Mouse (Mus musculus): ENCODE measurements around the gene Gadd45a. TPM values are rescaled to one million over a fixed set of nuclear protein-coding genes. Genes with fewer than 3 reads are reported as not detected.

Gene Gadd45a
- polyA plus RNA-seq, 2 experiments, result 11.9 to 20.3 TPM

DNA sequence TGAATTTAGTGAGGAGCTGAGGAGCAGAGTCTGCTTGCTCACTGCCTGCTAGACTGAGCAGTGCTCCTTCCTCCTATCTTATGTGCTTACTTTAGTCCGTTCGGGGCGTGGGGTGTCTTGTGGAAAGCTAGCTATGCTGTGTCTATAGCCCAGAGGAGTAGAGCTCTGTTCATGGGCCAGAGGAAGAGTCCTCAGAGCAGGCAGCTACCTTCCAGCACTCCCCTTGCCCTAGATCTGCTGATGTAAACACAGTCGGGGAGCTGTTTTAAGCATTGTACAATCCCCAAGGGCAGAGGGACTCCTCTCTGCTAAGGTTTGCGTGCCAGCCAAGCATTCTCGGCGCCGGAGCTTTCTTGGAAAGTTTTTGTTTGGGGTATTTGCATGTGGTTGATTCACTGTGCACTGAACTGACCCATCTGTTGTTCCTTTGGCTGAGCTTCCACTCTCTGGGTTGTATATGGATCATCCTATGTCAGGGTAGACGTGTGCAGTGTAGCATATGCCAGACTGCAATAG, 32.6 kb upstream of the Gadd45a start:
- no peak for TF ChIP-seq POLR2A (IDR thresholded peaks at IDR 0.05; ENCODE audit: borderline replicate concordance, extremely low read depth, insufficient read depth, insufficient read length)
- no peak for ATAC-seq (ENCODE audit: low FRiP score, low read depth)
- 60% methylated on average over 9 of the region's 9 CpGs for WGBS
- Histone ChIP-seq H3K4me1 (ENCODE audit: control insufficient read depth, insufficient read depth, low read length) (no peaks in the 10 kb centered on the region), H3K4me3 (replicated peaks; ENCODE audit: low read length) (no peak overlapping the region), H3K27ac (replicated peaks; ENCODE audit: low read depth, low read length) (no peak overlapping the region), H3K9me3 (ENCODE audit: control insufficient read depth, low read length) (no peaks in the 10 kb centered on the region), H3K9ac (ENCODE audit: low read depth, low read length, severe bottlenecking) (no peak overlapping the region), H3K4me2 (replicated peaks; ENCODE audit: low read depth, low read length, severe bottlenecking) (no peak overlapping the region), H3K27me3 (ENCODE audit: control insufficient read depth, insufficient read depth, low read length) (no peaks in the 10 kb centered on the region), H3K36me3 (ENCODE audit: control insufficient read depth, insufficient read depth, low read length) (no peaks in the 10 kb centered on the region)
- no peak for DNase-seq (ENCODE audit: low spot score)

DNA sequence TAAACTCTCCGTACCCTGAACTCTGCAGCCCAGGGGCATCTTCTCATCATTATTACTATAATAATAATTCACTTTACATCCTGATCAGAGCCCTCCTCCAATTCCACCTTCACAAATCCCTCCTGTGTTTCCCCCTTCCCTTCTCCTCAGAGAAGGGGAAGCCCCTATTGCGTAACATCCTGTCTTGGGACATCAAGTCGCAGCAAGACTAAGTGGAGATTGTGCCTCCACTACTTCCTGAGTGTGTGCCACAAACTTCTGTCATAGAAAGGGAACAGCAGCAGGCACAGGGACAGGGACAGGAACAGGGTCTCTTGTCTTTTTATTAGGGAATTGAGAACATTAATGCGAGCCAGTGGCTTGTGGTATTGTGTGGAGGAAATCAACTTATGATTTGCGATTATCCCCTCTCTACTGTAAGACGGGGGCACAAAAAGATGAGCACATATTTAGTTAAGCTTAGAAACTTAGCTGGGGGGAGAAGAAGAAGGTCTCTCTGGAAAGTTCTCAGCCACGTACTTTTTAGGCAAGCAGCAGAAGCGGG, 32.0 kb upstream of the Gadd45a start:
- Histone ChIP-seq H3K4me3 (replicated peaks; ENCODE audit: low read length) (no peak overlapping the region), H3K27ac (replicated peaks; ENCODE audit: low read depth, low read length) (no peak overlapping the region), H3K27me3 (ENCODE audit: control insufficient read depth, insufficient read depth, low read length) (no peaks in the 10 kb centered on the region), H3K4me2 (replicated peaks; ENCODE audit: low read depth, low read length, severe bottlenecking) (no peak overlapping the region), H3K9ac (ENCODE audit: low read depth, low read length, severe bottlenecking) (no peak overlapping the region), H3K36me3 (ENCODE audit: control insufficient read depth, insufficient read depth, low read length) (no peaks in the 10 kb centered on the region), H3K9me3 (ENCODE audit: control insufficient read depth, low read length) (no peaks in the 10 kb centered on the region), H3K4me1 (ENCODE audit: control insufficient read depth, insufficient read depth, low read length) (no peaks in the 10 kb centered on the region)
- ATAC-seq (ENCODE audit: low FRiP score, low read depth) (no peak), DNase-seq (ENCODE audit: low spot score) (no peak)
- TF ChIP-seq POLR2A (IDR thresholded peaks at IDR 0.05; ENCODE audit: borderline replicate concordance, extremely low read depth, insufficient read depth, insufficient read length), result no peak
- WGBS, result 84% methylated on average over 8 of the region's 8 CpGs

GRCm38 (mm10) chr6:67060057-67060456, 22.8 kb upstream of the Gadd45a start:
- TF ChIP-seq POLR2A (IDR thresholded peaks at IDR 0.05; ENCODE audit: borderline replicate concordance, extremely low read depth, insufficient read depth, insufficient read length), result no peak
- WGBS, result 86% methylated on average over 5 of the region's 5 CpGs
- Histone ChIP-seq H3K27me3 (ENCODE audit: control insufficient read depth, insufficient read depth, low read length) (no peaks in the 10 kb centered on the region), H3K4me3 (replicated peaks; ENCODE audit: low read length) (no peak overlapping the region), H3K4me1 (ENCODE audit: control insufficient read depth, insufficient read depth, low read length) (no peaks in the 10 kb centered on the region), H3K9ac (ENCODE audit: low read depth, low read length, severe bottlenecking) (no peak overlapping the region), H3K4me2 (replicated peaks; ENCODE audit: low read depth, low read length, severe bottlenecking) (no peak overlapping the region), H3K9me3 (ENCODE audit: control insufficient read depth, low read length) (no peaks in the 10 kb centered on the region), H3K27ac (replicated peaks; ENCODE audit: low read depth, low read length) (no peak overlapping the region), H3K36me3 (ENCODE audit: control insufficient read depth, insufficient read depth, low read length) (no peaks in the 10 kb centered on the region)
- DNase-seq (ENCODE audit: low spot score), result no peak
- ATAC-seq (ENCODE audit: low FRiP score, low read depth), result no peak

DNA sequence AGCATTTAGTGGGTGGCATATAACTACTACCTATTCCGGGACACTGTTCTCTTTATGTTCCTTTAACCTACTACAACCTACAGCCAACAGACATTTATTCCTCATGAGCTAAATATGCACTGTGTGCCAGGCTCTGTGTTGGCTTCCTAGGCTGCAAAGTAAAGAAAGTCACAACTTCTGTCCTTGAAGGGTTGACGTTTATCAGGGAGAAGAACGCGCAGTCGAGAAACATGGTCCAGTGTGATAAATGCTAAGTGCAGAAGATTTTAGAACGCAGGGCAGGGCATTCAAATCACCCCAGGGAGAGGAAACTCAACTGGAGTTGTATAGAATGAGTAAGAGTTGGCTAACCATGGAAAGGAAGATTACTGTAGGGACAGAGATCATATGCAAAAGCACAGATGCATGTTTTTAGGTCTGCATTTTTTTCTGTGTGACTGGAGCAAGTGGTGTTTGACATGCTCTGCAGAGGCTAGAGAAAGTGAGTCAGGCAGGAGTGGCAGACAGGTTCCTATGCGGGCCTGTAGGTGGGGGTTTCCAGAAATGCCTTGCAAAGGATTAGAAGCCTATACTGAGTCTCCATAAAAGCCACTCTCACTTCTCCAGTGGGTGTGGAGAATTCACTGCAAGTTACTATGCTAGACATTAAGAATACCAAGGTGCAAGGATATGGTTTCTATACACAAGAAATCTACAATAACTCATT, 20.9 kb upstream of the Gadd45a start:
- ATAC-seq (ENCODE audit: low FRiP score, low read depth), result no peak
- no peak for TF ChIP-seq POLR2A (IDR thresholded peaks at IDR 0.05; ENCODE audit: borderline replicate concordance, extremely low read depth, insufficient read depth, insufficient read length)

DNA sequence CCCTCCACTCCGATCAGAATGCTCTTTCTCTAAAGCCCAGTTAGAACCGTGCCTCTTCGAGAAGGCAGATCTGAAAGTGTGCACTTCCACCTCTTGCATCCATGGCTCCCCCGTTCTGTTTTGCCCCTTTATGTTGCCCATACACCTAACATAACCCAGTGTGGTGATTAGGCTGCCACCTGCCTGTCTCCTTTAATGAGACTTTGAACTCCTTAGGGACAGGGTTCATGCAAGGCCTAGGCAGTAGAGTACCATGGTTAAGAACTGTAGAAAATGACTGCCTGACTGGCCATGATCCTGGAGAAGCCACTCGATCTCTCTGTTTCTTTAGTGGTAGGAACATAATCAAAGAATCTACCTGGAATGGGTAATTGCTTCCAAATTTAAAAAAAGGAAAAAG, 20.3 kb upstream of the Gadd45a start:
- H3K27ac ChIP-seq (replicated peaks; ENCODE audit: low read depth, low read length), result no peak overlapping the region
- no peak overlapping the region for H3K4me2 ChIP-seq (replicated peaks; ENCODE audit: low read depth, low read length, severe bottlenecking)
- H3K4me3 ChIP-seq (replicated peaks; ENCODE audit: low read length), result no peak overlapping the region
- no peak for ATAC-seq (ENCODE audit: low FRiP score, low read depth)
- no peak for TF ChIP-seq POLR2A (IDR thresholded peaks at IDR 0.05; ENCODE audit: borderline replicate concordance, extremely low read depth, insufficient read depth, insufficient read length)
- WGBS, result 73% methylated on average over 5 of the region's 5 CpGs
- H3K27me3 ChIP-seq (ENCODE audit: control insufficient read depth, insufficient read depth, low read length), result no peaks in the 10 kb centered on the region
- H3K36me3 ChIP-seq (ENCODE audit: control insufficient read depth, insufficient read depth, low read length), result no peaks in the 10 kb centered on the region
- H3K4me1 ChIP-seq (ENCODE audit: control insufficient read depth, insufficient read depth, low read length), result no peaks in the 10 kb centered on the region
- H3K9ac ChIP-seq (ENCODE audit: low read depth, low read length, severe bottlenecking), result no peak overlapping the region
- no peak for DNase-seq (ENCODE audit: low spot score)
- H3K9me3 ChIP-seq (ENCODE audit: control insufficient read depth, low read length), result no peaks in the 10 kb centered on the region

More for the DNA sequence above, 20.9 kb upstream of the Gadd45a start:
- Histone ChIP-seq H3K27ac (replicated peaks; ENCODE audit: low read depth, low read length) (no peak overlapping the region), H3K27me3 (ENCODE audit: control insufficient read depth, insufficient read depth, low read length) (no peaks in the 10 kb centered on the region), H3K36me3 (ENCODE audit: control insufficient read depth, insufficient read depth, low read length) (no peaks in the 10 kb centered on the region), H3K4me3 (replicated peaks; ENCODE audit: low read length) (no peak overlapping the region), H3K9ac (ENCODE audit: low read depth, low read length, severe bottlenecking) (no peak overlapping the region), H3K9me3 (ENCODE audit: control insufficient read depth, low read length) (no peaks in the 10 kb centered on the region), H3K4me1 (ENCODE audit: control insufficient read depth, insufficient read depth, low read length) (no peaks in the 10 kb centered on the region), H3K4me2 (replicated peaks; ENCODE audit: low read depth, low read length, severe bottlenecking) (no peak overlapping the region)
- DNase-seq (ENCODE audit: low spot score), result no peak
- WGBS, result 83% methylated on average over 7 of the region's 7 CpGs

Data from limb, embryonic 14.5 days (tissue).